Mouse (Mus musculus): Measurements from ENCODE around the gene Ubl5. TPM values are rescaled to one million over a fixed set of nuclear protein-coding genes. Genes with fewer than 3 reads are reported as not detected.

The Ubl5 gene
- polyA plus RNA-seq, 1 experiment, result 13.3 TPM

GRCm38 (mm10) chr9:20680378-20680958, 37.8 kb downstream of the Ubl5 start:
- TF ChIP-seq GATA1 (IDR thresholded peaks at IDR 0.05; ENCODE audit: low read length), result no peak

GRCm38 (mm10) chr9:20681546-20682388, 39.1 kb downstream of the Ubl5 start:
- no peak for TF ChIP-seq GATA1 (IDR thresholded peaks at IDR 0.05; ENCODE audit: low read length)

DNA sequence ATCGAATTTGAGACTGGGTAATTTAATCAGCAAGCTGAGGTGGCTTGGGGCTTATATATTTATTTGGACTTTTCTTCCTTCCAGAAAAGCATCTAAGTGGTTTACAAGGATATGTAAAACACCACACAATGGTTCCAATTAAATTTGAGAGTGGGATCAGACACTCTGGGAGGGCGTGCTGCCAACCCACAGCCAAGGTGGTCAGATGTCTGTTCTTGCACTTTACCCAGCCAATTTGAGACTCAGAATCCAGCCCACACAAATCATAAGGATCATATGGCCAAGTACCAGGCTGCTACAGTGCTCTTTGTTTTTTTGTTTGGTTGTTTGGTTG, 39.7 kb downstream of the Ubl5 start:
- TF ChIP-seq GATA1 (IDR thresholded peaks at IDR 0.05; ENCODE audit: low read length), result no peak

DNA sequence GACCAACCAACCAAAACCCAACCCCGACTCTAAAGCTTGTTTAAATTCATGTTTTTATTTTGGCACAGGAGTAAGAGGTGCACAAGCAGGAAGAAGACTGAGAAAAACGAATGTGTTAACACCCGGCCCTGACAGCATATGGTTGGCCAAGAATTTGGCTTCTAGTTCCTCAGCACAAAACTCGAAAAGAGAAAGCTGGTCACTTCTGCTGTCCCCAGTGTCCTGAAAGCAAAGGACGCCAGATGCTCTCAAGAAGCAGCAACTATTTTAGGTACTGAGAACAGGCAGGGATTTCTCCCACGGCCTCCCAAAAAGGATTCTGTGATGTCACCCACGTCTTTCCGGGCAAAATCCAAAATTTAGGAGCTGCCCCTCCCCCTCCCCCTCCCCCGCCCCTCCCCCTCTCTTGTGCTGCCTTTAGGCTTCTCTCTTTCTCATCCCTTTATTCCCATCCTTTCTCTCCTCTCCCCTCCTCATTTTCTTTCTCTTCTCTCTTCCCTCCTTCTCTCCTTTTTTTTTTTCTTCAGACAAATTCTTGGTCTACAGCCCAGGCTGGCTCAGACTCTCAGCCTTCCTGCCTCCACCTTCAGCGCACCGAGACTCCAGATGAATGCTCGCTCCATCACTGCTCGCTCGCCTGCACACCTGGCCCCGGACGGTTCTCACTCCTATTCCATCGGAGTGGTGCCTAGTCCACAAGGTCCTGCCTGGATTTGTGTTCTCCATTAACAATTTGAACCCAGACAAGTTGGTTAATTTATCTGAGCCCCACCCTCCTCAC, 42.6 kb downstream of the Ubl5 start:
- no peak for TF ChIP-seq GATA1 (IDR thresholded peaks at IDR 0.05; ENCODE audit: low read length)

DNA sequence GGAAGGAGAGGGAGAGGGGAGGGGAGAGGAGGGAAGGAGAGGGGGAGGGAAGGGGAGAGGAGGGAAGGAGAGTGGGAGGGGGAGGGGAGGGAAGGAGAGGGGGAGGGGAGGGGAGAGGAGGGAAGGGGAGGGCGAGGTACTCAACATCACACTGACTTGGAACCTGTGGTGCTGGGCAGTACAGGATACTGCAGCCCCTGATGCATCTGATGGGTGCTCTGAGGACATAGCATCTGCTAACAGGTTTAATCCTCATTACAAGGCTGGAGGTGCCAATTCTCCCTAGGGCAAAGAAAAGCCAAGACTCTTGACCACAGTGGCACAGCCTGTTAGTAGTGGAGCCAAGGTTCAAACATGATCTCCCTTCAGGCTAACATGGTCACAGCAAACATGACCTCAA, 46.7 kb downstream of the Ubl5 start:
- no peak for TF ChIP-seq GATA1 (IDR thresholded peaks at IDR 0.05; ENCODE audit: low read length)

- no peak for TF ChIP-seq GATA1 (IDR thresholded peaks at IDR 0.05; ENCODE audit: low read length)
Measured at GRCm38 (mm10) chr9:20689913-20690312, 47.2 kb downstream of the Ubl5 start.

DNA sequence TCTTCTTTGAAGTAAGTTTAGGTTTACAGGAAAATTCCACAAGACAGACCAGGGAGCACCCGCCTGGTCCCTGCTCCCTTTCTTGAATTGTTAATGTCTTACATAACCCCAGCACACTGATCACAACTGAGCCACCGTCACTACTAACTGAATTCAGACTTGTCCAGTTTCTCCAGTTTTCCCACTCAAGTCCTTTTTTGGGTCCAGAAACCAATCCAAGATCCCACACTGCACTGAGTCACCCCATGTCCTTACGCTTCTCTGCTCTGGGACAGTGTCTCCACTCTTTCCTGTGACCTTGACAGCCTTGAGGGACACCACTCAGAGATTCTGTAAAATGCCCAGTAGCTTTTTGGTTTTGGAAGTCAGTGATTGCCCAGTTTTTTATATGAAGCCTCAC, 50.2 kb downstream of the Ubl5 start:
- no peak for TF ChIP-seq GATA1 (IDR thresholded peaks at IDR 0.05; ENCODE audit: low read length)

GRCm38 (mm10) chr9:20694721-20695235, 52.1 kb downstream of the Ubl5 start:
- TF ChIP-seq GATA1 (IDR thresholded peaks at IDR 0.05; ENCODE audit: low read length), result no peak

- TF ChIP-seq GATA1 (IDR thresholded peaks at IDR 0.05; ENCODE audit: low read length), result no peak
Measured at GRCm38 (mm10) chr9:20696107-20696712, 53.5 kb downstream of the Ubl5 start.

Other genes starting within 250 kb of the Ubl5 start
- gene Zfp26, start 182.7 kb upstream of the Ubl5 start, polyA plus RNA-seq (2012), result 0.11 and 0.18 TPM in 2 replicates
- gene Zfp426, start 150.1 kb upstream of the Ubl5 start, polyA plus RNA-seq (2012), result 4.6 and 8.4 TPM in 2 replicates
- 0.79 and 0.90 TPM in 2 replicates for gene Zfp266, start 121.5 kb upstream of the Ubl5 start, polyA plus RNA-seq (2012)
- 6.4 and 8.1 TPM in 2 replicates for gene Zfp846, start 61.6 kb upstream of the Ubl5 start, polyA plus RNA-seq (2012)
- 9.1 and 17.4 TPM in 2 replicates for gene Fbxl12, start 1.9 kb downstream of the Ubl5 start, polyA plus RNA-seq (2012)
- 28.2 and 34.9 TPM in 2 replicates for gene Pin1, start 9.2 kb downstream of the Ubl5 start, polyA plus RNA-seq (2012)
- gene Olfm2, start 103.5 kb downstream of the Ubl5 start, polyA plus RNA-seq (2012), result not detected in 2 replicates
- not detected in 2 replicates for gene Col5a3, start 172.2 kb downstream of the Ubl5 start, polyA plus RNA-seq (2012)
- gene Rdh8, start 175.6 kb downstream of the Ubl5 start, polyA plus RNA-seq (2012), result not detected in 2 replicates
- not detected in 2 replicates for gene A230050P20Rik, start 225.8 kb downstream of the Ubl5 start, polyA plus RNA-seq (2012)
- gene Angptl6, start 236.8 kb downstream of the Ubl5 start, polyA plus RNA-seq (2012), result 3.5 and 4.1 TPM in 2 replicates
- gene Ppan, start 245.3 kb downstream of the Ubl5 start, polyA plus RNA-seq (2012), result 341 and 357 TPM in 2 replicates

Data from G1E-ER4 (cell line).